Mouse (Mus musculus) kidney, embryonic 14.5 days (tissue): ENCODE measurements around the gene Atg5. TPM values are rescaled to one million over a fixed set of nuclear protein-coding genes. Genes with fewer than 3 reads are reported as not detected.

ENCODE experiments used
- ATAC-seq: fragments of 200-750 bp; cut with Nextera tagmentation; 2 replicates; pipeline ENCODE4 v1.8.0; 2017; ENCODE audit warnings: moderate number of reproducible peaks, mild to moderate bottlenecking, moderate TSS enrichment, moderate library complexity; ENCODE audit not compliant: low FRiP score, low TSS enrichment
- H3K27ac ChIP-seq: fragments of 300-500 bp; sonication (generic); 2 replicates; pipeline ENCODE4 v1.5.1; 2014; ENCODE audit warnings: low read depth, mild to moderate bottlenecking, low read length, moderate library complexity, mixed read lengths
- H3K27me3 ChIP-seq: fragments of 300-500 bp; sonication (generic); 2 replicates; pipeline ENCODE4 v1.6.1; 2014; ENCODE audit warnings: mild to moderate bottlenecking, low read length; ENCODE audit not compliant: control insufficient read depth, insufficient read depth
- H3K36me3 ChIP-seq: fragments of 300-500 bp; sonication (generic); 2 replicates; pipeline ENCODE4 v1.6.1; 2014; ENCODE audit warnings: low read length, mixed read lengths; ENCODE audit not compliant: control insufficient read depth, insufficient read depth
- H3K4me1 ChIP-seq: fragments of 300-500 bp; sonication (generic); 2 replicates; pipeline ENCODE4 v1.6.1; 2014; ENCODE audit warnings: low read length, mixed read lengths; ENCODE audit not compliant: control insufficient read depth, insufficient read depth
- H3K4me2 ChIP-seq: fragments of 300-500 bp; sonication (generic); replicated peaks from 2 replicates; pipeline ENCODE4 v1.6.1; 2014; ENCODE audit warnings: low read depth, mild to moderate bottlenecking, low read length
- H3K4me3 ChIP-seq: fragments of 300-500 bp; sonication (generic); 2 replicates; pipeline ENCODE4 v1.5.1; 2014; ENCODE audit warnings: mild to moderate bottlenecking, low read length
- H3K9ac ChIP-seq: fragments of 300-500 bp; sonication (generic); 2 replicates; pipeline ENCODE4 v1.6.1; 2014; ENCODE audit warnings: low read depth, mild to moderate bottlenecking, low read length, moderate library complexity
- H3K9me3 ChIP-seq: fragments of 300-500 bp; sonication (generic); 2 replicates; pipeline ENCODE4 v1.6.1; 2016; ENCODE audit warnings: low read length; ENCODE audit not compliant: control insufficient read depth
- WGBS: fragments of 180-500 bp; shearing (Covaris S2); extraction: QIAGEN DNeasy Blood & Tissue Kit; methylation state at CpG from one replicate; pipeline ENCODE4 v1.1.7; 2014; 5-methylcytosine and 5-hydroxymethylcytosine counted together
- polyA plus RNA-seq: library from polyadenylated mRNA; unstranded; fragments of >200 nt; fragmentation: Nextera tagmentation; extraction: Ambion mirVana; gene quantifications from 2 replicates; pipeline ENCODE4 v1.2.1, GENCODE M21; 2014

Gene Atg5
- polyA plus RNA-seq, 1 experiment from 2014 or later = 50.2 TPM

DNA sequence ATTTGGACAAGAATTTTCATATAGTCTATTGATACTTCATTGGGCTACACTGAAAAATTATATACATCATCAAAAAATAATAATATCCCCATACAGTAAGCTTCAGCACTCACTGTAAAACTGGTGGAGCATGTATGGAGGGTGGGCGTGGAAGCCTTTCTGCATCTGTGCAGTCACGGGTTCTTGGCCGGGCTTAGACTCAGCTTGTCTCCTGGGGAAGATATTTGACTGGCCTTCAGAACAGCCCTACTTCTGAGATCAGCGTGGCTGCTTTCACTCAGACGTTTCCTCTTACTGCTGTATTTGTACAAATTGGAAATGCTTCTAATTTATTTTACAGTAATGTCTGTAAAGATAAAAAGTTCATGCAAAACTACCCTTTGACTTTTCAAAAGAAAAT is 71.2 kb downstream of the Atg5 start:
- 78% methylated on average over 5 of the region's 5 CpGs for WGBS
- H3K9ac ChIP-seq = no peak overlapping the region

DNA sequence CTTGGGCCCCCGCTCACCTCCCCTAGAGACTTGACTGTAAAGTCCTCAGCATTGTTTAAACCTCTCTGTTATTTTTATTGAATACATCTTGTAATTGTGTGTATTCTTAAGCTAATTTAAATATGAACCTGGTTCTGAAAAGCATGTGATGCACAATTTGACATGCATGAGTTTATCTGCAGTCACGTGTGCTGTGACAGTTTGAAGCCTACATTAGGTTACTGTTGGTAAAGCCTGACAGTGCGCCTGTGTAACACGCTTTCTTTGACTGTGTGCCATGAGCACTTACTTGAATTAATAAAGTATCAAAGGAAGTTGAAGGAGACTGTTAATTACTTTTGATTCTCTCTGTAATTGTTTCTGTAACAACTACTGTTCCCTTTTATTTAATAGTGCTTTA is 72.8 kb downstream of the Atg5 start:
- no peak overlapping the region for H3K9ac ChIP-seq
- H3K9me3 ChIP-seq = no peaks in the 10 kb centered on the region
- H3K27ac ChIP-seq = no peak overlapping the region
- no peak overlapping the region for H3K4me3 ChIP-seq
- H3K4me2 ChIP-seq = no peak overlapping the region
- H3K36me3 ChIP-seq = no peaks in the 10 kb centered on the region
- WGBS = 89% methylated on average over 4 of the region's 4 CpGs
- ATAC-seq = no peak
- H3K4me1 ChIP-seq = no peaks in the 10 kb centered on the region
- no peaks in the 10 kb centered on the region for H3K27me3 ChIP-seq

More for the DNA sequence above, 71.2 kb downstream of the Atg5 start:
- Histone ChIP-seq H3K4me1 (no peaks in the 10 kb centered on the region), H3K36me3 (no peaks in the 10 kb centered on the region), H3K27me3 (no peaks in the 10 kb centered on the region), H3K4me2 (no peak overlapping the region), H3K27ac (no peak overlapping the region), H3K4me3 (no peak overlapping the region), H3K9me3 (no peaks in the 10 kb centered on the region)
- no peak for ATAC-seq

GRCm38 (mm10) chr10:44341826-44342521 is 73.8 kb downstream of the Atg5 start:
- no peak overlapping the region for H3K27ac ChIP-seq
- no peaks in the 10 kb centered on the region for H3K27me3 ChIP-seq
- no peak overlapping the region for H3K9ac ChIP-seq
- ATAC-seq = no peak
- H3K4me2 ChIP-seq = no peak overlapping the region
- H3K36me3 ChIP-seq = no peaks in the 10 kb centered on the region
- WGBS = 92% methylated on average over 6 of the region's 6 CpGs
- H3K9me3 ChIP-seq = no peaks in the 10 kb centered on the region
- no peaks in the 10 kb centered on the region for H3K4me1 ChIP-seq
- H3K4me3 ChIP-seq = no peak overlapping the region

DNA sequence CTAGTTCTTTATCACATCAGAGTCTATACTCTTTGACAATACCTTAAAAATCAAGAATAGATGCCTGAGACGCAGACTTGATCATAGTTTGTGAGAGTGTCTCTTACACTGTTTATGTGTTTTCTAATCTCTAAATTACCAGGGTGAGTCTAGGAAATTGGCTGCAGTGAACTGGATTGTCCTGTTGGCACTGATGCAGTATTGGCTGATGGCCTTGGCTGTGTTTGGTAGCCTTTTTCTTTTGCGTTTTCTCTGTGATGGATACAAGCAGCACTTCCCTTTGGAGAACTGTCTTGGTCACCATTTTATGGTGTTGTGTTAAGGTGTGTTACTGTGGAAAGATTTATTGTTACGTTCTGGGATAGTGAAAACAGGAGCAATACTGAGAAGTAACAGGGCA is 75.2 kb downstream of the Atg5 start:
- no peak overlapping the region for H3K9ac ChIP-seq
- H3K27ac ChIP-seq = no peak overlapping the region
- H3K4me1 ChIP-seq = no peaks in the 10 kb centered on the region
- WGBS = 87% methylated on average over 3 of the region's 3 CpGs
- no peak overlapping the region for H3K4me3 ChIP-seq
- no peaks in the 10 kb centered on the region for H3K27me3 ChIP-seq
- H3K4me2 ChIP-seq = no peak overlapping the region
- no peak for ATAC-seq
- no peaks in the 10 kb centered on the region for H3K9me3 ChIP-seq
- no peaks in the 10 kb centered on the region; the same call in 1 of the 2 replicates for H3K36me3 ChIP-seq

- Histone ChIP-seq H3K27me3 (no peaks in the 10 kb centered on the region), H3K9me3 (no peaks in the 10 kb centered on the region), H3K36me3 (no peaks in the 10 kb centered on the region; the same call in 1 of the 2 replicates), H3K27ac (no peak overlapping the region), H3K4me1 (no peaks in the 10 kb centered on the region), H3K4me3 (no peak overlapping the region), H3K9ac (no peak overlapping the region), H3K4me2 (no peak overlapping the region)
- ATAC-seq = no peak
- 70% methylated on average over 10 of the region's 10 CpGs for WGBS
These were observed 79.5 kb downstream of the Atg5 start for GRCm38 (mm10) chr10:44347549-44348172.

- no peak overlapping the region for H3K27ac ChIP-seq
- no peaks in the 10 kb centered on the region; the same call in 1 of the 2 replicates for H3K36me3 ChIP-seq
- no peaks in the 10 kb centered on the region for H3K27me3 ChIP-seq
- H3K4me1 ChIP-seq = no peaks in the 10 kb centered on the region
- H3K4me3 ChIP-seq = no peak overlapping the region
- WGBS = 42% methylated on average over 14 of the region's 14 CpGs
- H3K4me2 ChIP-seq = no peak overlapping the region
- H3K9me3 ChIP-seq = no peaks in the 10 kb centered on the region
- H3K9ac ChIP-seq = no peak overlapping the region
- no peak for ATAC-seq
These were observed 80.6 kb downstream of the Atg5 start for GRCm38 (mm10) chr10:44348474-44349415.

DNA sequence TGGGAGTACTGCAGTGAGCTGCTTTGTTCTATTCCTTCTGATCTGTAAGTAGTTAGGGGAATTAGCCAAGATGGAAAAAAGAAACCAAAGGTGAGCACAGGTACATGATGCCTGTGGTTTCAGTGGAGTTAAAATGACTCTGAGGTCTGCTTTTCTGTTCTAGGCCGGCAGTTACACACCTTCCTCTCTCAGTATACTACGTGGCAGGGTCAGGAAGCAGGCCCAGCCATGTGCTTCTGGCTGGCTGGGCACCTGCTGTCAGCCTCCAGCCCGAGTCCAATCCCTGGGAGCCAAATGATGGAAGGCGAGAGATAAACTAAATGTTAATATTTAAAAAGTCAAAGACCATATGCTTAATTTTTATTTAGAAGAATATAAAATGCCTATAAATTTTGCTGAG is 85.3 kb downstream of the Atg5 start:
- Histone ChIP-seq H3K4me1 (no peaks in the 10 kb centered on the region), H3K9ac (no peak overlapping the region), H3K4me3 (no peak overlapping the region), H3K4me2 (no peak overlapping the region), H3K27me3 (no peaks in the 10 kb centered on the region), H3K27ac (no peak overlapping the region), H3K9me3 (no peaks in the 10 kb centered on the region), H3K36me3 (no peaks in the 10 kb centered on the region)
- no peak for ATAC-seq
- WGBS = 67% methylated on average over 4 of the region's 4 CpGs

- no peak overlapping the region for H3K4me3 ChIP-seq
- no peak for ATAC-seq
- H3K4me1 ChIP-seq = no peaks in the 10 kb centered on the region
- H3K9me3 ChIP-seq = no peaks in the 10 kb centered on the region
- no peak overlapping the region for H3K9ac ChIP-seq
- H3K27me3 ChIP-seq = no peaks in the 10 kb centered on the region
- no peak overlapping the region for H3K27ac ChIP-seq
- H3K36me3 ChIP-seq = no peaks in the 10 kb centered on the region
- 83% methylated on average over 10 of the region's 10 CpGs for WGBS
- H3K4me2 ChIP-seq = no peak overlapping the region
These were observed 86.2 kb downstream of the Atg5 start for GRCm38 (mm10) chr10:44354393-44354792.
